Mouse (Mus musculus) brain, embryonic 14.5 days (tissue): ENCODE measurements at regions not wholly inside any gene's neighbourhood (a gene's known extent, or its start where the extent isn't known, plus 50 kb on each side); places are given as distances from the start of the nearest gene placed in this dataset.
A peak's percentile ranks its signal among the peaks of the same experiment; 100 is the strongest.

Experiments used
- DNase-seq: peaks from one replicate; pipeline ENCODE4 v3.0.0-alpha.2; 2011; ENCODE audit warnings: low read depth
- CTCF ChIP-seq: fragments of 200-500 bp; IDR thresholded peaks from 2 replicates; pipeline ENCODE4 v1.5.1; 2012; ENCODE audit warnings: inconsistent platforms, mild to moderate bottlenecking, moderate library complexity, borderline replicate concordance; ENCODE audit not compliant: insufficient read depth, insufficient read length; ENCODE audit errors: extremely low read depth
- POLR2A ChIP-seq: fragments of 200-500 bp; IDR thresholded peaks from 2 replicates; pipeline ENCODE4 v1.6.1; 2012; ENCODE audit warnings: mild to moderate bottlenecking, inconsistent platforms, borderline replicate concordance; ENCODE audit not compliant: poor library complexity, insufficient read depth, insufficient read length, severe bottlenecking; ENCODE audit errors: extremely low read depth

DNA sequence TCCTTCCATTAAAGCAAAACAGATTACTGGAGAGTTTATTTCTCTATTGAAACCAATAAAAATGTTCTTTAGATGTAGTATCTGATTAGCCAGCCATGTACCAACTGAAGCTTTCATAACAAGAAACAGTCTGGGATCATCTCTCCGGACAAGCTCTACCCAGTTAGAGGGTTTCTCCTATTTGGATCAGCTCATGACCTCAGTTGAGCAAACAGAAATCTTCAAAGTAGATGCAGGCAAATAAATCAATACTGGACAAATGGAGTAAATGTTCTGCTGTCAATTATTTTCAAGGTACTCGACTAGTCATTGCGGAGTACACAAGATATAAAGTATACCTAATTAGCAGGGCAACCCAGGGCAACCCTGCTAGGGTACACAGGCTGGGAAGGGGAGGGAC, 67.4 kb downstream of the Avpr1a start:
- DNase-seq, result no peak
- TF ChIP-seq POLR2A (no peak), CTCF (no peak)

DNA sequence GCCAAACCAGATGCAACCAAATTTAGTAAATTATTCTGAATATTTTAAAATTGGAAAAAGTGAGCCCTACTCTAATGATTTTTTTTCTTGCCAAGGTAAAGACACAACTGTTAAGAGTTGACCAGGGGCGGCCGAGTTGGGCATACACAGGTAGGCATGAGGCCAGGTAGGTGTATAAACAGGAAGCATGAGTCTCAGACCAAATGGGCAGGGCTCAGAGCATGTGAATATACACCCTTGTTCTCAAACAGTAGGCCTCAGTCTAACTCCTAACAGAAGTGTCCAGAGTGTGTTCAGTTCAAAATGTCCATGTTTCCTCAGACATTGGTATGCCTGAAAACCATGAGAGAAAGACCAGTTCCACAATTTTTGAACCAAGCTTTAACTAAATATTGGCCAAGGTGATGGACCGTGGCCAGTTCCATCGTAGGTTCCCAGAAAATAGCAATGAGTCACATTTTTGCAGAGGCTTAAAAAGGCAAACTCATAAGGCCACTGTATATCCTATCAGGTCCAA, 71.0 kb downstream of the Avpr1a start:
- DNase-seq, result no peak
- TF ChIP-seq CTCF (no peak), POLR2A (no peak)

DNA sequence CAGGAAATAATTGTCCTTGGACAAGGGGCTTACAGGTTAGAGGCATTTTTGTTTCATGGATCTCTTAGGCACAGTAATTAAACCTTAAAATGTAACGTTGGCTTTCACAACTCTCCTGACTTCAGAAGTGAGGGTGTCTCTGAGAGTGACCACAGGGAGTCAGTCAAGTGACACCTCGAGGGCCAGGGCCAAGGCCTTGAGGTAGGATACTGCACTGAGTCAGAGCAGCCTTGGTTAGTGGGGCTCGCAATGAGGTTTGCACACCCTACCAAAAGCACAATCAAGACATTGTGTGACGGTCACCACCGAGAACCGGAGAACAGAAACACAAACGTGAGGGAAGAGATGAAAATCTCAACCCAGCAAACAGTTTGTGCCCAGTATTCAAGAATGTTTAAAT, 71.7 kb downstream of the Avpr1a start:
- no peak for TF ChIP-seq POLR2A
- no peak for TF ChIP-seq CTCF
- DNase-seq, result no peak

DNA sequence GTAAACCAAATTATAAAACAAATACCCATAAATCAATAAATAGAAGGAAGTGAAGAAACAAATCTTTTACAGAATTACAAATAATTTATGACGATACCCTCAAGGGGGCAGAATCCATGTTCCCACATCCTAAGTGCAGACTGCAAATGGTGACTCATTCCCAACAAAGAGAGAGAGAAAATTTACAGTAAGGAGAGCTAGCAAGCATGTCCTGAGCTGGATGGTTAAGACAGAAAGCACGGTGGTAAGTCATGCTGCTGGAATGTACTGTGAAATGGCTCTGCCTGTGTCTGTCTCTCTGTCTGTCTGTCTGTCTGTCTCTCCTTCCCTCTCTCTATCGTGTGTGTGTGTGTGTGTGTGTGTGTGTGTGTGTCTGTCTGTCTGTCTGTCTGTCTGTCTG, 74.3 kb downstream of the Avpr1a start:
- DNase-seq, result no peak
- TF ChIP-seq CTCF, result no peak
- no peak for TF ChIP-seq POLR2A

DNA sequence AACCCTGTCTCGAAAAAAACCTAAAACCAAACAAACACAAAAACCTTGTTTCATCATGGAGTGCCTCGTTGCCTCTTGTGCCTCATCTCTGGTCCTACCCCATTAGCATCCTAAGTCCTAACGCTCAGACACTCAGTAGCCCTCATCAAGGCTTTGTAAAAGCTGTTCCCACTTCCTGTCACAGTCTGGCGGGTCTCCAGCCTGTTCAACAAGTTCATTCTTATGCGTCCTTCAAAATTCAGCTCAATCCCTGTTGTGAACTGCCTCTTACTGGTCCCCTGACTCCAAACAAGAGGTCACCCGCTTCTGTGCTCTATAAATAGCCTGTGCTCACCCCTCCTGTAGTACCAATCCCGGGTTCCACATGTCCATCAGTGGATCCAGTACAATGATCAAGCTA, 77.1 kb downstream of the Avpr1a start:
- TF ChIP-seq CTCF, result no peak
- TF ChIP-seq POLR2A, result no peak
- DNase-seq, result peak; percentile 37

DNA sequence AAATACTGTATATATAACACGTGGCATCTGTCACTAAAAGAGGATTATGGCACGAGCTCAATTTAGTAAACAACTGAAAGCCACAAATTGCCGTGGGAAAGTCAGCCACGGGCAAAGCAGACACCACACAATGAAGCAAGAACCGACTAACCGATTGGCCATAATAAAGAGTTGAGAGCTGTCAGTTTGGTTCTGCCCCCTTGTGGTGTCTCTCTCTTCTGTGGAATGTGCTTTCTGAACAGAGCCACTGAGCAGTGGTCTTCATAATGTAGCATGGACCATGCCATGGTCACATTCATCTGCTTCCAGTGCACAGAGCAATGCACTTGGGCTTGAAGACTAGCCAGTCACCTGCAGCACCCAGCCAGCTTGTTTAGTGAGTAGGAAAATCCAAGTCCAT, 77.5 kb downstream of the Avpr1a start:
- TF ChIP-seq POLR2A (no peak), CTCF (peak; percentile 28; the same call in 1 of the 2 replicates)
- peak; percentile 34 for DNase-seq

DNA sequence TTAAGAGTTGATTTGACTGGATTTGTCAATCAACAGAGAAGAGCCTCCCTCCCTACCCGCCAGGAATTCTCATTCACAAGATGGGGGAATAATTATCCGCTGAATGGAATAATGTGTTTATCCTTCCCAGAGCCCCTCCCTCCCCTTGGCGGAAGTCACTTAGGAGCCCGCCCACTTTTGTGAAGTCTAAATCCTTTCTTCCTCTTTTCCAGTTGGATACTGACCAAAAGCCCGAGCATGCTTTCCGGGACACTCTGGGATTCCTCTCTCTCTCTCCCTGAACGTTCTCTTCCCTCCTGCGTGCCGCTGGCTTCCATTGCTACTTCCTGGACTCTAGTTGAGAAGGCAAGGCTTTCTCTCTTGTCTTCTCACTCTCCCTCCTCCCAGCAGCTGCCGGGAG, 79.9 kb downstream of the Avpr1a start:
- TF ChIP-seq POLR2A (no peak), CTCF (no peak)
- DNase-seq, result peak; percentile 13

DNA sequence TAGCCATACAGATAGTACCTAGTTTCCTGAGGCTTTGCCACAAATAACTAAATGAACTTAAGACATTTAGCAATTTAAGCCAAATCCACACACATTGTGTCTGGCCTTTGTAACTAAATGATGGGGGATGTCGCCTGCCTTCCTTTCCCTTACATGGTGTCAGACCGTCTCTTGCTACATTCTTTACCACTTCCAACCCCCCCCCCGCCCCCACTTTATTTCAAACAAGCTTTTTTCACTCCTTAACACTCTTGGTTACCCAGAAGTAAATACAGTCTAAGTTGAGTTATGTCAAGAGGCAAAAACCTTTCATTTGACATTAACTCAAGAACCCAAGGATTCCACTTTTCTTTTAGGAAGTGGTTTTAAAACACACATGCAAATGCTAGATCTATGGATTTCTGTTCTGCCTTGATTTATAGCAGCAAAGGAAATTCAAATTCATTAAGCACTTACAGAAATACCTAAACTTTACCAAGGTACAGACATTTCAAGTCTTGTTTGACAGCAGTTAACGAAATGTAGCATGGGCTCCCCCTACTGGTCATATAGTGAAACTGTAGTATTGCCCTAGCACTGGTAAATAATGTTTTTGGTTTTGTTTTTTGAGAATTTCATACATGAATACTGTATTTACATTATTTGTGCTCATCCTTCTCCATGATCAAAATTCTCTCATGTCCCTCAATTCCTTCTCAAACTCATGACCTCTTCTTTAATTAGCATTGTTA, 80.8 kb downstream of the Avpr1a start:
- TF ChIP-seq POLR2A (no peak), CTCF (peak; percentile 36; the same call in 1 of the 2 replicates)
- DNase-seq, result peak; percentile 87

DNA sequence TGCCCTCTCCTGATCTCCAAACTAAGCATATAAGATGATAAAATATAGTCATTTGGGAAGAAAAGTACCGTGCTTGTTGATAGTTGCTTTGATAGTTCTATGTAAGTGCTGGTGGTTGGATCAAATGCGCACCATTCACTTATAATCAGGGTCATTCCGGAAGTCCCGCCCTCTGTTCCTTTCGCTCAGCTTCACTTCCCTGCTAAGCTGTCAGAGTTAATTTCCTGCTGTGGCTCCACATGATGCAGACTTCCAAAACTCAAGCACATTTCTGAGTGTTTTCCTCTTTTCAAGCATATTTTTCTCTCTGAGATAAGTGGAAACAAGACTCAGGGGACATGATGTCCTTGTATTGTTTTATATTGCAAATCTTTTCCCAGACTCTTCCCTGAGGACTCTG, 86.4 kb downstream of the Avpr1a start:
- no peak for TF ChIP-seq POLR2A
- DNase-seq, result no peak

DNA sequence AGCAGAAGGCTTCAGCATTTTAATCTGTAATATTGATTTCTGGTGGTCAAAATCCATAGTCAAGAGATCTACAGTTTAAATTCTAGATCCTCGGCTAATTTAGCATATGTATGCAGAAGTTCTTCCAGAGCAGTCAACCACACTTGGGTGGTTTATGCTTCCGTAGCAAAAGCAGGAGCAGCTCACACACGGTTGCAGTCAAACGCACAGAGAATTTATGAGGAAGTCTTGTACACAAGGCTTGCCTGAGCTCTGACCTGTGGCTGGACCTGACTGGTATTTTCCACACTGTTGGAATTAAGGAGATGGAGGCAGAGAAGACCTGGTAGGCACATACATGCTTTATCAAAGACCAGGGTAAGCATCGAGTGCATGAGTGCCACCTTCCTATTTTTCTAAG, 86.8 kb downstream of the Avpr1a start:
- DNase-seq, result no peak
- no peak for TF ChIP-seq CTCF
- no peak for TF ChIP-seq POLR2A

DNA sequence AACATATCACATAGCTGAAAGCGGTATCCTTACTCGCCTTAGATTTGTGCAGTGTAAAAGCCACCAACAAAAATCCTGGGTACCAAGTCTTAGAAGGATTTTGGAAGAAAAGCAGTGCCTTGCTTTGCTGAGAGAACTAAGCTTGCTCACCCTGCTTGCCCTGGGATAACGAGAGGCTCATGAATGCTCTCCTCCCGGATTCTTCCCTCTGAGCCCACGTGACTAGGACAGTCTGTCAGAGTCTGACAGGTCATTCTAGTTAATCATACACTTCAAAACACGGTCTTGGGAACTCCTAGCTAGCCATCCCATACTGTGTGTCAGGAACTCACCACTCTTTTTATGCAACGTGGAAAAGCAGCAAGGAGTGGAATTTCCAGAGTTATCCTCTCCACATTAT, 91.4 kb downstream of the Avpr1a start:
- TF ChIP-seq CTCF (no peak), POLR2A (no peak)
- DNase-seq, result no peak

DNA sequence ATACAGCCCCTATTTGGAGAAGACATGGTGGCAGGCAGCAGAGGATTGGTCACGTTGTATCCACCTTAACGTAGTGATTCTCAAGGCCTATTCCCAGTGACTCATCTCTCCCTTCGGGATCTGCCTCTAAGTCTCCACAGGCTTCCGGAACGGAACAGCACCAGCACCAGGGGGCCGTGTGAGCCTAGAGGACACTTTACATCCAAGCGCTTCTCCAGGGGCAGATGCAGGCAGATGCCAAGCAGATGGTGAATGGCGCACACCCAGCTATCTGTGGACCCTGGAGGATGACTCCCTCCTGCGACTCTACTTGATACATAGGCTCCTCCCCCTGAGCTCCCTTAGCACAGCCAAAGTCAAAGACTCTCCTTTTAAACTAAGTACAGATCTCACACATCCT, 94.3 kb downstream of the Avpr1a start:
- no peak for DNase-seq
- no peak for TF ChIP-seq CTCF
- no peak for TF ChIP-seq POLR2A

DNA sequence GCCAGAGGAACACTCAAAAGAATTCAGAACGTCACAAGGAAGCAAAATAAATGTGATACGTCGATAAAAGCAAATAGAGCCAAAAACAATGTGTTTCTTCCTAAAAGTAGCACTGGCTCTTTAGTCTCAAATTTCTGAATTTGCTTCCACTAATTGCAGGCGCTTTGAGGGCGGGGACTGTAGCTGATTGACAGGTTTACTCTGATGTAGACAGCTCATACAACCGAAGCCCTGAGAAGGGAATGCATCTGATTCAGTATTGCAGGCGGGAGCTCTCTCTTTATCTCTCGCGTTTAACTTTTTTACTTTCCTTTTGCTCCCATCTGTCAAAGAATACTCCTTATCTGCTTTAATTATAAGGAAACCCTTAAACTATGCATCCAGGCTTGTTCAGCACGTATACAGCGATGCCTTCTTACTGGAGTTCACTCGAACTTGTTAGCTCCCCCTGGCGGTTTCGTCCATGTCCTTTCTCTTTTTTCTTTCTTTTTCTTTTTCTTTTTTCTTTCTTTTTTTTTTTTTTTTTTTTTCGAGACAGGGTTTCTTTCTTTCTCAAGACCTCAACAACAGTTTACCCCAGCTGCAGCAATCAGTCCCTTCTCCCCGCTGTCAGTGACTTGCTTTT, 95.9 kb downstream of the Avpr1a start:
- peak; percentile 87 for DNase-seq
- TF ChIP-seq CTCF (peak; percentile 53; the same call in 1 of the 2 replicates), POLR2A (no peak)

DNA sequence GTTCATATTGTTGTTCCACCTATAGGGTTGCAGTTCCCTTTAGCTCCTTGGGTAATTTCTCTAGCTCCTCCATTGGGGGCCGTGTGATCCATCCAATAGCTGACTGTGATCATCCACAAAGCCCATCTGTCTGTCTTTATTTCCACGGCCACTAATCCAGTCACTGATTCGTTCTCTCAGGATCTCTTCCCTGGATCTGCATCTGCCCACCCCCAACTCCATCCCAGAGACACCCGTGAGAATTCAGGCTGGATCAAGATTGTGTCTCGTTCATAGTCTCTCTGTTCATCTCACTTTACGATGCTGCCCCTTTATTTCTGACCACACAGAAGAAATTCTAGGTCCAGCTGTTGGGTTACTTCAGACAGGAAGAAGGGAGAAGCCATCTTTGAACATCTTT, 96.7 kb downstream of the Avpr1a start:
- no peak for DNase-seq
- TF ChIP-seq POLR2A (no peak), CTCF (no peak)
